Mouse (Mus musculus) lung, postnatal 25 days (tissue): ENCODE results near the gene Gckr.

Source experiments
- DNase-seq: peaks from one replicate; pipeline ENCODE4 v3.0.0; 2022; ENCODE audit warnings: low spot score

The Gckr gene

GRCm38 (mm10) chr5:31297047-31297757 is at the start of gene Gckr:
TSS of gene Gckr (plus strand) at chr5:31297443.
- no peak for DNase-seq

DNA sequence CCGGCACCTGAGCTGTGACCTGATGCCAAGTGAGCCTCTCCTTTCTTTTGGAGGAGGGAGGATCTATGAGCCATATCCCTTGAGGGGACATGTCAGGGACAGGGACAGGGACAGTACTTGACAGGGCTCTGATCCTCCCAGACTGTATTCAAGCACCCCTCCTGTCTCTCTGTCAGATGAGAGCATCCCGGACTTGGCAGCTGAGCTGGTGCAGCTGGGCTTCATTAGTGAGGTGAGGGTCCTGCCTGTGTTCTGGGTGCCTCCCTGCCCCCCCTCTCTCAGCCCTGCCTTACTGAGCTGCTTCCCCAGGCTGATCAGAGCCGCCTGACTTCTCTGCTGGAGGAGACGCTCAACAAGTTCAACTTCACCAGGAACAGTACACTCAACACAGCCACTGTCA is 46.5 kb upstream of the Gckr start:
- no peak for DNase-seq

GRCm38 (mm10) chr5:31251541-31252101 is 45.6 kb upstream of the Gckr start, which contains the start of gene Krtcap3:
TSS of gene Krtcap3 (plus strand) at chr5:31251691.
- DNase-seq, result peak; percentile 69

GRCm38 (mm10) chr5:31252151-31252550 is 45.1 kb upstream of the Gckr start:
- DNase-seq, result no peak

GRCm38 (mm10) chr5:31252795-31253545 is 44.3 kb upstream of the Gckr start:
- DNase-seq, result no peak

DNA sequence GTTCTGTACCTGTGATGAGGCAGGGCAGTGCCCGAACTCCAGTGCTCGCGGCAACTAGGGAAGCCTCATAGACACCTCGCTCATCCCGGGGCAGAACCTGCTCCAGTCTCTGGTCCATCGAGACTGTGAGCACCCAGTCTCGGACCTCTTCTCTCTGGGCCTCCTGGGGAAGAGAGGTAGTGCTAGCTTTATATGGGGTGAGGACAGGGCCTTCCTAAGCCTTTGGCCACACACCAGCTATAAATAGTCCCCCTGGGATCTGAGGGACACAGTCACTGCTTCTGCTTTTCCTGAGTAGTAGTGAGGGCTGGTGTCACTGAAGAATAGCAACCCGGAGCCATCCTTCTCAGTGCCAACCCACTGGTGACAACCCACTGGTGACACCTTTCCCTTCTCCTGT is 43.4 kb upstream of the Gckr start:
- DNase-seq, result no peak

- DNase-seq, result peak; percentile 88
These were observed 42.8 kb upstream of the Gckr start for GRCm38 (mm10) chr5:31254452-31254851.

DNA sequence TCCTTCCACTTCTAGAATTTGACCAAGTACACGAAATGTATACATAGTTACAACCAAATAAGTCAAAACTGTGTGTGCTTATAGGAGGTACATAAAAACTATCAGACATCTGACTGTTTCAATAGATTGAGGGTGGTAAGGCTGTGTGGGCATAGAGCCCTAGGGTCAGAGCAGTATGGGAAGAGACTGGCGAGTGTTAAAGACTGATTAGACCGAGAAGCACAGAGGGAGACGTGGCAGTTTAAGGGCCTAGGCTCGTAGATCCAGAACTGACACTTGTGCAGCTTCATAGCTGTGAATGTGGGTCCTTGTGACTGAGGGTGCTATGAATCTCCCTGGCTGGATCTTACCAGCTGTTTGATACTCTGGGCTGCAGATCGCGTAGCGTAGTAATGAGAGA is 42.3 kb upstream of the Gckr start:
- no peak for DNase-seq

DNA sequence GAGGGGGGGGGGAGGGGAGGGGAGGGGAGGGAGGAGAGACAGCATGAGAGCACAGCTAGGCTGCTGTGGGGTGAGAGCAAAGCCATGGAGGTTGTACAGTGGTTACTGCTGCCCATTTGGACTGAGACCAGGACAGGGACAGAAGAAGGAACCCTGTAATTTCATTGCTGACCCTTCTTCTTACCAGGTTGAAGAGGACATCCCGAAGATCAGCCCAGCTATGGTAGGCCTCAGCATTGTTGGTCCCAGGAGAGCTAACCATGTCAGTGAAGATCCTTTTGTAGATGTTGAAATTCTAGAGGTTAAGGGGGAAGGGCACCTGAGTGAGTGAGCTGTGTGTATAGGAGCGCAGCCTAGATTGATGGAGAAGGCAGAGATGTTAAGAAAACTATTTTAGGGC is 41.9 kb upstream of the Gckr start:
- no peak for DNase-seq

GRCm38 (mm10) chr5:31255971-31256370 is 41.3 kb upstream of the Gckr start:
- no peak for DNase-seq

DNA sequence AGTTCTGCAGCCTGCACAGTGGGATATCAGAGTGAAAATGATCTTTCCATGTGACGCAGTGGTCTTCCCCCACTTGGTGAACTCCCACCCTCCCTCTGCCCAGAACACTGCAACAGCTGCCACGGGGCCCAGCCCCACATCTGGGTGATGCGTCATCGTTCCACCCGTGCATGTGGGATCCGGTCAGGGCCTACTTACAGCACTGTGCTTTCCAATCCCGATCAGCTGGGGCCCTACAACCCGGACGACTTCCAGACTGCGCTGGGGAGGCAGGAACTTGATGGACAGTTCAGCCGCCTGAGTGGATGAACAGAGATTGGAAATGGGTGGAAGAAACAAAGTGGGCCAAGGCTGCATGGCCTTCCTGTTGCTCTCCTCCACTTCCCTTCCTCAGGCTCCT is 39.6 kb upstream of the Gckr start:
- no peak for DNase-seq

GRCm38 (mm10) chr5:31266101-31266500 is 31.1 kb upstream of the Gckr start:
- no peak for DNase-seq

DNA sequence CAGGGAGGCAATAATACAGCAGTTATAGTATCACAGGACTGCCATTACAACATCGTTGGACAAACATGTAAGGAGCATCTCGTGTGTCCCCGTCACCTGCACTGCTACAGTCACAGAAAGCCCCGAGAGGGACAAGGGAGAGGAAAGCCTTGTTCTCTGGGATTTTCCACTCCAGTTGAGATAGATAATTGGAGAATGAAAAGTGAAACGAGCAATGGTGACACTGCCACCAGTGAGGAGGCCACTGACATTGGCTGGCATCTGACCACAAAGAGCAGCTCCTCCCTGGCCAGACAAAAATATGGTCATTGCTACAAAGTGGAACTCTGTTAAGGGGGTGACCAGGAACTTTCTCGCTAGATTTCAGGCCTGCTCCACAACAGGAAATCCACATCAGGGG is 29.6 kb upstream of the Gckr start:
- DNase-seq, result no peak

GRCm38 (mm10) chr5:31273018-31273417 is 24.2 kb upstream of the Gckr start:
- no peak for DNase-seq

DNA sequence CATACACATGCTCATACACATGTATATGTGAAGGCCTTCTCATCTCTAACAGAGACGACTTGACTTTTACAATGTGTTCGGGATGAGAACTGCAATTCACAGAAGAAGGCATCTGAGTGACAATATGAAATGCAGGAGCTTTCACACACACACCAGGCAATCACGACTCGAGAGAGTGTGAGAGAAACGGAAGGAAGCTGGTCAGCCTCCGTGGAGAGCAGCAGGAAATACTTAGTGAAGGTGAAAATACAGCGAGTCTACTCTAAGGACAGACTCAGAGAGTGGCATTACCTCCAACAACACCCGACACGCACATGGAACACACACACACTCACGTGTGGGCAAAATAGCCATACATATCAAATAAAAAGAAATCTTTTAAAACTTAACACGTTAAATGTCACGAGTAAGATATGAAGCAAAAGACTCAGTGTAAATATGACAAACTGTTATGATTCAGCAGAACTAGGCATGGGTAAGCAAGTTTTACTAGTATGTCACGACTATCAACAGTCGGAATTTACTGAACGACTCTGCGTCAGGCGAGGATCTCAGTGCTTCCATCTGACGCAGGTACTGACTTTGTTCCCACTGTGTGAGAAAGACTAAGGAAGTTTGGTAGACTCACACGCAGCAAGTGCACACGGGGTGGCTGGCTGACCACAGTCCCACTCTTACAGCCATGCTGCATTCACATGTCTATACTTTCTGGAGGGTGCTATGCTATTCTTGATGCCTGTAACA is 17.8 kb upstream of the Gckr start:
- no peak for DNase-seq

- no peak for DNase-seq
These were observed 9.0 kb upstream of the Gckr start for GRCm38 (mm10) chr5:31288225-31288624.

- DNase-seq, result no peak
These were observed 8.6 kb upstream of the Gckr start for GRCm38 (mm10) chr5:31288655-31289054.

DNA sequence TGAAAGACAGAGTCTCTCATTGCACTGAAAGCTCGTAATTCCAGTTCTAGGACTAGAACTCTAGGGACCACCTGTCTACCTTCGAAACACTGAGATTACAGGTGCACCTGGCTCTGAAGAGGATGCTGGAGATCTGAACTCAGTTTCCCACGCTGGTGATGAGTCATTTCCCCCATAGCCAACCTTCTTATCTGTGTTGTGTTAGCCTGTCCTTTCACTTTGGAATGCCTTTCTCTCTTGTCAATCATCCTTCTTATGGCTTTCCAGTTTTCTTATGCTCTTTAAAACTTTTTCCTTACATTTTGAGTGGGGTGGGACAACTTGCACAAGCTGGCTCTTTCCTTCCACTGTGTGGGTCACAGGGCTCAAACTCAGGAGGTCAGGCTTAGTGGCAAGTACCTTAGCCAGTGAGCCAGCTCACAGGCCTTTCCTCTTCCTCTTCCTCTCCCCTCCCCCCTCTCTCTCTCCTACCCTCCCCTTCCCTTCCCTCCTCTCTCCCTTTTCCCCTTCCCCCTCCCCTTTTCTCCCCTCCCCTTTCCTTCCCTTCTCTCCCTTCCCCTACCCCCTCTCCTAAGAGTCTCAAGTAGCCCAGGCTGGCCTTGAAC is 7.5 kb upstream of the Gckr start:
- DNase-seq, result no peak

GRCm38 (mm10) chr5:31290521-31291360 is 6.5 kb upstream of the Gckr start, which contains the start of gene Ift172:
TSS of gene Ift172 (minus strand) at chr5:31291116.
- peak; percentile 98 for DNase-seq

GRCm38 (mm10) chr5:31291361-31291688 is 5.9 kb upstream of the Gckr start:
- DNase-seq, result no peak

GRCm38 (mm10) chr5:31294964-31295605 is 2.2 kb upstream of the Gckr start:
- DNase-seq, result no peak
